Mouse (Mus musculus) embryo, embryonic 10 days (tissue): ENCODE measurements around the gene Nt5c2.

Experiments
- DNase-seq: peaks from one replicate; pipeline ENCODE4 v3.0.0-alpha.2; 2015; ENCODE audit warnings: low spot score

Nt5c2 gene

GRCm38 (mm10) chr19:46928136-46928535, 86.8 kb downstream of the Nt5c2 start:
- no peak for DNase-seq

GRCm38 (mm10) chr19:46926951-46927350, 88.0 kb downstream of the Nt5c2 start:
- DNase-seq, result no peak

DNA sequence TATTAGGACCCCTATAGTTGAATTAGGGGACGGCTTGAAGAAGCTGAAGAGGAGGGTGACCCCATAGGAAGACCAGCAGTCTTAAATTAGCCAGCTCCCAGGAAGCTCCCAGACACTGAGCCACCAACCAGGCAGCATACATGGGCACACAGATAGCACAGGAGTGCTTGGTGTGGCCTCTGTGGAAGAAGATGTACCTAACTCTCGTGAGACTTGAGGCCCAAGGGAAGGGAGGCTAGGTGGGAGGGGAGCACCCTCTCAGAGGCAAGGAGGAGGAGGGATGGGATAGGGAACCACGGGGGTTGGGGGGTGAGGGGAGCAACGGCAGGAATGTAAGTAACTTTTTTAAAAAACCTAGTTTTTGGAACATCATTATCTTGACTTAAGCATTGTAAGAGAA, 88.6 kb downstream of the Nt5c2 start:
- DNase-seq, result no peak

GRCm38 (mm10) chr19:46920571-46920970, 94.4 kb downstream of the Nt5c2 start:
- DNase-seq, result no peak

DNA sequence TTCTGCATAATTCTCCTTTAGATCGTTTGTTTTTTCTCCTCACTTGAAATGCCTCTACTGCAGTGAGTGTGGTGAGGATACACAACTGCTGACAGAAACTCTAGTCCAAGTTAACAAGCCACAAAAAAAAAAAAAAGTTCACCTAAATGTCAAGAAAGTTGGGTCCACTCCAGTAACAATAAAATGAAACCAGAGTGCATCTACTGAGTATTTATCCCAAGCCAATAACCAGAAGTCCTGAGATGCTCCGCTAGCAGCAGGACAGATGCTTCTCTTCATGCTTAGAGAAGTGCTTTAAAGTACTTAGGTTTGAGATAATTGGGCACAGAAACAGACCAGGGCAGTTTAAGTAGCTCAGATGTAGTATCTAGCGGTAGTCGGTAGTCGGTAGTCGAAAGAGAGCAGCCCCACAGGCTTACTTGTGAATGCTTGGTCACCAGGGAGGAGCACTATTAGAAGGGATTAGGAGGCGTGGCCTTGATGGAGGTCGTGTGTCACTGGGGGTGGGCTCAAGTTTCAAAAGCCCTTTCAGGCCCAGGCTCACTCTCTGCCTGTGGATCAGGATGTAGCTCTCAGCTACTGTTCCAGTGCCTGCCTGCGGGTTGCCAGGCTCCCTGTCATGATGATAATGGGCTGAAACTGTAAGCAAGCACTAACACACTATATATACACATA, 99.4 kb downstream of the Nt5c2 start:
- DNase-seq, result peak; percentile 35

DNA sequence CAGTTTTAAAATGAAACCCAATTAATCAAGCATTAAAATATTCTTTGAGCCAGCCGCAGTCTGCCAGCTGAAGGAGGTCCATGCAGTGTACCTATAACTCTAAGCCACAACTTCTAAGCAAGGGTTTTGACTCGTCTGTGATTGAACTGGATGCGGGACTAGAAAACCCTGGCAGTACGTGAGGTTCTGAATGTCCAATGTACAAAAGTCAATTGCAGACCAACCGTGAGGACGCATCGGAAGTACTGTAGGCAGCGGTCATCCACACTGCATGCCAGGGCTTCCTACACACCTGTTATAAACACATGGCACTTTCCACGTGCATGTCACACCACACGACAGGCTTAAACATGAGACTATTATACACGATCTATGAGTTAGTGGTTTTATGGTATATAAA, 101.3 kb downstream of the Nt5c2 start:
- no peak for DNase-seq

DNA sequence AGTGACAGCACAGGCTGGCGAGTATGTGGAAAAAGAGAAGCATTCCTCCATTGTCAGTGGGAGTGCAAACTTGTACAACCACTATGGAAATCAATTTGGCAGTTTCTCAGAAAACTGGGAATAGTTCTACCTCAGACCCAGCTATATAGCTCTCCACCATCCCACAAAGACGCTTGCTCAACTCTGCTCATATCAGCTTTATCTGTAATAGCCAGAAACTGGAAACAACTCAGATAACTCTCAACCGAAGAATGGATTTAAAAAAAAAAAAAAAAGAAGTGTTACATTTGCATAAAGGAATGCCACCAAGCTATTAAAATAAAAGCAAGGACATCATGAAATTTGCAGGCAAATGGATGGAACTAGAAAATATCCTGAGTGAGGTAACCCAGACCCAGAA, 103.5 kb downstream of the Nt5c2 start:
- DNase-seq, result no peak

- DNase-seq, result no peak
Observed at GRCm38 (mm10) chr19:46908977-46909376, 106.0 kb downstream of the Nt5c2 start.

DNA sequence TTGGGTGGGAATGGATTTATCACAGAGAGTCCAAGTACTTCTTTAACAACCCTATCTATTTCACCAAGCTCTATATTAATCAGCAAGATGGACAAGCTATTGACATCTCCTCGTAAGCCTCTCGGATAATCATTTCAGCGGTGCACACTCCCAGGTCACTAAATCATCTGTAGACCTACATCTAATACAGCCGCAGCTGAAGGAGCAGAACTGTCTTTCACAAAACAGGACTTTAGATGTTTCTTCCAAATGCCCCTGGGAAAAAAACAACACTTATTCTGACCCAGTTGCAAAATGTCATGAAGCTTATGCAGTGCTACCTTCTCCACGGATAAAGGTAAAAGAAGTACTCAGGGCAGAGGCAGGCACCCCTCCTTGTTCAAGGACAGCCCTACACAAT, 106.7 kb downstream of the Nt5c2 start:
- no peak for DNase-seq

DNA sequence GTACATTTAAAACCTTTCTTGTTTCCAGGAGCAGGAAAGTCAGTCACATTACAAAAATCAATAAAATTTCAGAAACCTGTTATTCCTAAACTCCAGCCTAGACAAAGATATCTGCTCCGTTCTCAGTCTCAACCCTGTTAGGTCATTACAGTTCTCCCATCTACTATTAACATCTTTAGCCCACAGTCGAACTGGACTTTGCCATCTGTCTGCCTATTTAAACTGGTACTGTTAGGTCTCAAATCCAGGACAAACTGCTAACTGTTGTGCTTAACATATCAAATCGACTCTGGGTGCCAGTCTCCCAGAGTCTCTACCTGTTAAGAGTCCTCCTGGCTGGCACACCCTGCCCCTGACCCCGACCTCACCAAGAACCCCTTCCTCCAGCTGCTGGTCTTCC, 109.0 kb downstream of the Nt5c2 start:
- no peak for DNase-seq

GRCm38 (mm10) chr19:46905383-46905782, 109.6 kb downstream of the Nt5c2 start:
- no peak for DNase-seq

GRCm38 (mm10) chr19:46904907-46905306, 110.0 kb downstream of the Nt5c2 start:
- no peak for DNase-seq

DNA sequence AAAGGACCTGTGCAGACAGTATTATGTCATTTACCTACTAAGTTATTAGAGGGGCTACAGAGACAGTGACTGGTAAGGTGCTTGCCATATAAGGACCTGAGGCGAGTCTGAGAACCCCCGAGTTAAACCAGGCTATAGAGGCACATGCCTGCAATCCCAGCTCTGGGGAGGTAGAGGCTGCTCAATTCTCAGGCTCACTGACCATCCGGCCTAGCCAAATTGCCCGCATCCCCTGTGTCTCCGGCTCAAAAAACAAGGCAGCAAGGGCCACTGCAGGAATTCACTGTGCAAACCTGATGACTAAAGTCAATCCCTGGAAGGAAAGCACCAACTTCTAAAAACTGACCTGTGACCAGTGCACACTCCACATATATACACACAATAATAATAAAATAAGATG, 111.6 kb downstream of the Nt5c2 start:
- DNase-seq, result no peak

GRCm38 (mm10) chr19:46901323-46901722, 113.6 kb downstream of the Nt5c2 start:
- no peak for DNase-seq

DNA sequence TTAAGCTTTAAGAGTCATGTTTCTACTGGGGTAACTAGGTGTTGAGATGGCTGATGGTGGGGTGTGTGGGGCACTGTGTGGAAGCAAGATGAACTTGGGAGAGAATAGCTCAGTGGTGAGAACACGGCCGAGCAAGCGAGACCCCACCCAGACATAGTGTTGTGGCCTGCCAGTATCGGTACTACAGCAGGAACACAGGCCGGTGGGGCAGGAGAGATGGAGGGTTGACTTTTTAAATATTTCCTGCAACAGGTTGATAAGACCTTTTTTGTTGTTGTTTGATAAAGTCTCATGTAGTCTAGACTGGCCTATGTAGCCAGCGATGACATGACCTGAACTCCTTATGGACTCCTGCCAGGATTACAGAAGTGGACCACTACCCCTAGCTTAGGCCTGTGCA, 114.2 kb downstream of the Nt5c2 start:
- DNase-seq, result no peak

- DNase-seq, result no peak
Observed at GRCm38 (mm10) chr19:46899871-46900270, 115.1 kb downstream of the Nt5c2 start.

- DNase-seq, result no peak
Observed at GRCm38 (mm10) chr19:46899306-46899705, 115.6 kb downstream of the Nt5c2 start.

GRCm38 (mm10) chr19:46898222-46898621, 116.7 kb downstream of the Nt5c2 start:
- no peak for DNase-seq

DNA sequence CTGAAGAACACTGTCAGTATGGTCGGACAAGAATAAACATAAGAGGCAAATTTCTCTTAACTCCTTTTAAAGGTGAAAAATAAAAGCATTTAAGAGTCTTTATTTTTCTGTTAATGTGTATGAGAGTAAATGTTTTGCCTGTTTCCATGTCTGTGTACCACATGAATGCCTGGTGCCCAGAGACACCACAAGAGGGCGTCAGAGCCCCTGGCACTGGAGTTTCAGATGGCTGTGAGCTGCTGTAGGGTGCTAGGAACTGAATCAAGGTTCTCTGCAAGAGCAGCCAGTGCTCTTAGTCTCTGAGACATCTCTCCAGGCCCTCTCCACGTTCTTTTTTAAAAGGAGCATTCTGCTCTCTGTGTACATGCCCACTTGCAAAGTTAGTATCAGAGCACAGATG, 117.8 kb downstream of the Nt5c2 start:
- no peak for DNase-seq

DNA sequence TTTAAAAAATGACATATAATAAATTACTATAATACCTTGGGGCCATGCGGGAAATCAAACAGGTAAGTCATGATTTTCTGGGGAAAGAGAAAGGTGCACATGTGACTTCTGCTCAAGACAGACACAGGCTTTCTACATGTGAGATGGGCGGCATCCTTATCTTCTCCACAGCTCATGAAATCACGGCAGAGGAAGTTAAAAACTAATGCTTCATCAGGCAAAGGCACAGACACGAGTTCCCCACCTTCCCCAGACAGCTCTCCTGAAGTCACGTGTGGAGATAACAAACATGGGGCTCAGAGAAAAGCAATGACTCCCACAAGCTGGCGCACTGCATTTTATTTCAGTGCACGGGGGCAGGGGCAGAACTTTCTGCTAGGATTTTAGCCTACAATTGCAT, 121.5 kb downstream of the Nt5c2 start:
- DNase-seq, result no peak

GRCm38 (mm10) chr19:46892856-46893255, 122.1 kb downstream of the Nt5c2 start:
- DNase-seq, result no peak

DNA sequence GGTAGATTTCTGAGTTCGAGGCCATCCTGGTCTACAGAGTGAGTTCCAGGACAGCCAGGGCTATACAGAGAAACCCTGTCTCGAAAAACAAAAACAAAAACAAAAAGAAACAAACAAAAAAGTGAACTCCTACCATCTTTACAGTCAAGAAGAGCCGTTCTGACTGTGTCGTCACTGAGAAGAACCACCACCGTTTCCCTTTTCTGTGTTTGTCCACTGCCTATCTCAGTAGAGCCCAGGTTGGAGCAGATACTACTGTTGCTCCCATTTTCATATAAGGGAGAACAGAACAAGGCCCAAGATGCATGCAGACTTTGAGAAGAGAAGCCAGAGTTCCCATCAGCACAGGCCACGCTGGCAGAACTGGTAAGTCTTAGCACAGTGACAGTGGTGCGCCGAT, 124.3 kb downstream of the Nt5c2 start:
- no peak for DNase-seq

DNA sequence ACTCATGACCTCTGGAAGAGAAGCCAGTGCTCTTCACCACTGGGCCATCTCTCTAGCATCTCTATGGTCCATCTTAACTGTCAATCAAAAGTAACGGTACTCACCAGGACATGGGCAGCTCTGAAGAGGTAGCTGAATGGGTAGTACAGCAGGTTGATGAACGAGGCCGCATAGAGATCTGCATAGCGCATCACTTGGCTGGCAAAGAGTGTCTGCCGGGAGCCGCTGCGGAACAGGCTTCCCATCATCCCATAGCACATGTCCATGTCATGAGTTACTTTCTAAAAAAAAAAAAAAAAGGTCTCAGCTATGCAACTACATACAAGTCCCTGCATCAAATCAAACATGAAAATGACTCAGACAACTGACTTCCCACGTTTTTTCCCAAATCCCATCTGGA, 125.3 kb downstream of the Nt5c2 start:
- no peak for DNase-seq

GRCm38 (mm10) chr19:46887811-46888527, 127.0 kb downstream of the Nt5c2 start:
- no peak for DNase-seq
